15 mouse cellular contexts compared by ENCODE assay signal in the genomic region with DNA sequence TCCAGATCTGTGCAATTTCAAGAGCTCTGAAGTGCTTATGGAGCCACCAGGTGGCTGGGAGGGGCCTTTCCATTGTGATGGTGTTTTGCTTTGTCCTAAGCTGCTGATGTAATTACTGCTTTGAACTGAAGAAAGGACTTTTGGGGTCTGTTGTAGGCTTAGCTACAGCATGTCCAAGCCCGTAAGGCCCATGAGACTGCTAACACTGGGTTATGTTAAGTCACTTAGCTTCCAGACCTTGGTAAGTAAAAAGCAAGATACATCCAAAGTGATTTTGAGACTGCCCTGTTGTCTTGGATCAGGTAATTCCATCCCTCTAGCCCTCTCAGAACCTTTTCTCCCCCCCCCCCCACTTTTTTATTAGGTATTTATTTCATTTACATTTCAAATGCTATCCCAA. TPM values are rescaled to one million over a fixed set of nuclear protein-coding genes. Genes with fewer than 3 reads are reported as not detected.
A peak's percentile ranks its signal among the peaks of the same experiment; 100 is the strongest.
DNase-seq lines count a peak whose midpoint lies in the region; ATAC-seq lines count a peak whose summit lies in the region.
"Not testable (repeated sequence)": the region's sequence is repeated elsewhere in the genome, so short reads cannot be mapped to it uniquely, and the experiment has no call there.
"Had no signal": no experiment of that assay in that cellular context is flagged by ENCODE, and none has a peak within 500 bp of the region (broad histone marks: within the 10 kb centered on the region; RNA-seq: fewer than 3 reads in every experiment).

No protein-coding gene starts in this region.

- peak; percentile 38 for DNase-seq in ES-CJ7 (ENCODE audit: low read depth, low spot score)
- not testable (repeated sequence) for DNase-seq in forebrain, embryonic 10.5 days (ENCODE audit: extremely low spot score, low spot score)

- peak overlapping the region; percentile 74 for H3K9ac ChIP-seq in heart, embryonic 14.5 days (ENCODE audit: low read length)
- H3K9ac ChIP-seq in hindbrain, embryonic 15.5 days; limb, embryonic 12.5 days (replicated peaks); midbrain, embryonic 16.5 days (ENCODE audit: low read depth, low read length): not testable (repeated sequence)
- peak overlapping the region; percentile 78 for H3K9ac ChIP-seq in liver, embryonic 16.5 days (ENCODE audit: low read depth, low read length)

- ATAC-seq in heart, embryonic 14.5 days (ENCODE audit: insufficient number of reproducible peaks, insufficient read depth, low FRiP score, low read depth); limb, embryonic 12.5 days (ENCODE audit: insufficient number of reproducible peaks, insufficient read depth, low FRiP score, low TSS enrichment, low read depth); liver, embryonic 16.5 days (ENCODE audit: low read depth): not testable (repeated sequence)
- peak; percentile 25; the same call in 1 of the 2 replicates for ATAC-seq in hindbrain, embryonic 15.5 days (ENCODE audit: low FRiP score, low read depth)
- peak; percentile 16; the same call in 1 of the 2 replicates for ATAC-seq in midbrain, embryonic 16.5 days

- not testable (repeated sequence) for H3K36me3 ChIP-seq in forebrain, embryonic 10.5 days (replicated peaks); heart, embryonic 14.5 days (ENCODE audit: control insufficient read depth, insufficient read depth, low read length); hindbrain, embryonic 15.5 days; limb, embryonic 12.5 days; liver, embryonic 16.5 days (ENCODE audit: control insufficient read depth, insufficient read depth); midbrain, embryonic 16.5 days (ENCODE audit: control insufficient read depth, insufficient read depth, low read length)

- H3K4me1 ChIP-seq in forebrain, embryonic 10.5 days, result peaks cover 34% of the 10 kb centered on the region
- peaks cover 2 to 13% of the 10 kb centered on the region in 2 experiments; a peak in 3 of 4 replicates for H3K4me1 ChIP-seq in heart, embryonic 14.5 days (ENCODE audit: control insufficient read depth in 2 of 2, insufficient read depth in 2 of 2, low read length in 2 of 2)
- H3K4me1 ChIP-seq in hindbrain, embryonic 15.5 days (replicated peaks), result peaks cover 11% of the 10 kb centered on the region
- peaks cover 12% of the 10 kb centered on the region for H3K4me1 ChIP-seq in limb, embryonic 12.5 days (replicated peaks)
- peaks cover 37% of the 10 kb centered on the region for H3K4me1 ChIP-seq in liver, embryonic 16.5 days (ENCODE audit: control insufficient read depth, low read depth, low read length)
- not testable (repeated sequence) for H3K4me1 ChIP-seq in midbrain, embryonic 16.5 days (ENCODE audit: control insufficient read depth, insufficient read depth, low read length)

- not testable (repeated sequence) for H3K4me3 ChIP-seq in forebrain, embryonic 10.5 days; hindbrain, embryonic 15.5 days; limb, embryonic 12.5 days (replicated peaks); midbrain, embryonic 16.5 days (ENCODE audit: low read depth, low read length)
- H3K4me3 ChIP-seq in heart, embryonic 14.5 days (ENCODE audit: control insufficient read depth in 1 of 2, insufficient read depth in 1 of 2, low read depth in 1 of 2, low read length in 2 of 2), result peak overlapping the region in 1 of 2 experiments; percentile 45; a peak in 2 of 4 replicates
- peak overlapping the region; percentile 67 for H3K4me3 ChIP-seq in liver, embryonic 16.5 days (ENCODE audit: low read depth, low read length)

- 0 out of 2 replicates have a peak overlapping the region, but pooled peaks have one; percentile 40 for H3K27ac ChIP-seq in forebrain, embryonic 10.5 days
- peak overlapping the region; percentile 87 to 97; a peak in 3 of 4 replicates for H3K27ac ChIP-seq in heart, embryonic 14.5 days (replicated peaks in 1 of 2; ENCODE audit: control insufficient read depth in 1 of 2, insufficient read depth in 1 of 2, low read depth in 2 of 2, low read length in 2 of 2)
- not testable (repeated sequence) for H3K27ac ChIP-seq in hindbrain, embryonic 15.5 days (replicated peaks); limb, embryonic 12.5 days; midbrain, embryonic 16.5 days (ENCODE audit: low read length)
- peak overlapping the region; percentile 94 for H3K27ac ChIP-seq in liver, embryonic 16.5 days (ENCODE audit: low read length)

- 39% methylated on average over 1 of the region's 1 CpGs for WGBS in forebrain, embryonic 10.5 days
- WGBS in heart, embryonic 14.5 days, result 40% methylated on average over 1 of the region's 1 CpGs
- WGBS in hindbrain, embryonic 15.5 days, result 65% methylated on average over 1 of the region's 1 CpGs
- whole genome bisulfite sequencing in limb, embryonic 12.5 days, result 69% methylated on average over 1 of the region's 1 CpGs
- WGBS in liver, embryonic 16.5 days (ENCODE audit: insufficient replicate concordance), result 67% methylated on average over 1 of the region's 1 CpGs
- 58% methylated on average over 1 of the region's 1 CpGs for WGBS in midbrain, embryonic 16.5 days

- H3K4me2 ChIP-seq in heart, embryonic 14.5 days (ENCODE audit: low read length), result peak overlapping the region; percentile 62
- H3K4me2 ChIP-seq in hindbrain, embryonic 15.5 days, result peak overlapping the region; percentile 64; the same call in 1 of the 2 replicates
- H3K4me2 ChIP-seq in limb, embryonic 12.5 days, result 0 out of 2 replicates have a peak overlapping the region, but pooled peaks have one; percentile 58
- peak overlapping the region; percentile 58 for H3K4me2 ChIP-seq in liver, embryonic 16.5 days (ENCODE audit: low read depth, low read length)
- H3K4me2 ChIP-seq in midbrain, embryonic 16.5 days (ENCODE audit: low read length), result not testable (repeated sequence)

- H3K27me3 ChIP-seq in forebrain, embryonic 10.5 days (ENCODE audit: poor library complexity, severe bottlenecking); heart, embryonic 14.5 days (ENCODE audit: control insufficient read depth, insufficient read depth, low read length); hindbrain, embryonic 15.5 days; limb, embryonic 12.5 days; liver, embryonic 16.5 days (ENCODE audit: control insufficient read depth, insufficient read depth, low read depth, low read length); midbrain, embryonic 16.5 days (ENCODE audit: control insufficient read depth, insufficient read depth, low read depth, low read length): not testable (repeated sequence)

- not testable (repeated sequence) for H3K9me3 ChIP-seq in forebrain, embryonic 10.5 days; heart, embryonic 14.5 days (ENCODE audit: control insufficient read depth, low read length); hindbrain, embryonic 15.5 days; limb, embryonic 12.5 days; liver, embryonic 16.5 days (replicated peaks; ENCODE audit: control insufficient read depth, low read length); midbrain, embryonic 16.5 days (replicated peaks; ENCODE audit: control insufficient read depth, low read length, poor library complexity, severe bottlenecking)

RNA-seq across cellular contexts. Expression of a gene that starts 1.2 kb away (rescaled TPM):
- 19.6 and 19.9 TPM in 2 replicates for polyA plus RNA-seq in forebrain, embryonic 10.5 days (2016; fragmentation: Nextera tagmentation; extraction: Ambion mirVana)
- polyA plus RNA-seq in heart, embryonic 14.5 days (2014; fragmentation: Nextera tagmentation; extraction: Ambion mirVana), result 69.0 and 69.7 TPM in 2 replicates
- polyA plus RNA-seq in hindbrain, embryonic 15.5 days (2015; fragmentation: Nextera tagmentation; extraction: Ambion mirVana), result 15.6 and 15.9 TPM in 2 replicates
- 17.3 and 20.1 TPM in 2 replicates for polyA plus RNA-seq in limb, embryonic 12.5 days (2016; fragmentation: Nextera tagmentation; extraction: Ambion mirVana)
- 101 and 109 TPM in 2 replicates for polyA plus RNA-seq in liver, embryonic 16.5 days (2015; fragmentation: Nextera tagmentation; extraction: Ambion mirVana)
- 11.2 and 11.3 TPM in 2 replicates for polyA plus RNA-seq in midbrain, embryonic 16.5 days (2015; fragmentation: Nextera tagmentation; extraction: Ambion mirVana)

RNA-seq across cellular contexts. Expression of a gene that starts 25.8 kb away (rescaled TPM):
- polyA plus RNA-seq in forebrain, embryonic 10.5 days (2016; fragmentation: Nextera tagmentation; extraction: Ambion mirVana), result not detected in 2 replicates
- polyA plus RNA-seq in heart, embryonic 14.5 days (2014; fragmentation: Nextera tagmentation; extraction: Ambion mirVana), result 0.59 TPM in 1 of 2 replicates, not detected in the other
- polyA plus RNA-seq in hindbrain, embryonic 15.5 days (2015; fragmentation: Nextera tagmentation; extraction: Ambion mirVana), result not detected in 2 replicates
- not detected in 2 replicates for polyA plus RNA-seq in limb, embryonic 12.5 days (2016; fragmentation: Nextera tagmentation; extraction: Ambion mirVana)
- polyA plus RNA-seq in liver, embryonic 16.5 days (2015; fragmentation: Nextera tagmentation; extraction: Ambion mirVana), result 0.35 and 0.56 TPM in 2 replicates
- not detected in 2 replicates for polyA plus RNA-seq in midbrain, embryonic 16.5 days (2015; fragmentation: Nextera tagmentation; extraction: Ambion mirVana)
- polyA plus RNA-seq: brain, embryonic 14.5 days; embryonic facial prominence, embryonic 15.5 days; forebrain, embryonic 14.5 days; G1E; large intestine, adult 2 months; lung, embryonic 16.5 days had no signal

RNA-seq across cellular contexts. Expression of a gene that starts 27.1 kb away (rescaled TPM):
- 3.4 TPM in 2 replicates for polyA plus RNA-seq in forebrain, embryonic 10.5 days (2016; fragmentation: Nextera tagmentation; extraction: Ambion mirVana)
- polyA plus RNA-seq in heart, embryonic 14.5 days (2014; fragmentation: Nextera tagmentation; extraction: Ambion mirVana), result 3.0 and 6.4 TPM in 2 replicates
- polyA plus RNA-seq in hindbrain, embryonic 15.5 days (2015; fragmentation: Nextera tagmentation; extraction: Ambion mirVana), result 2.3 and 3.5 TPM in 2 replicates
- 3.4 and 4.2 TPM in 2 replicates for polyA plus RNA-seq in limb, embryonic 12.5 days (2016; fragmentation: Nextera tagmentation; extraction: Ambion mirVana)
- 9.7 and 11.0 TPM in 2 replicates for polyA plus RNA-seq in liver, embryonic 16.5 days (2015; fragmentation: Nextera tagmentation; extraction: Ambion mirVana)
- 1.4 and 2.8 TPM in 2 replicates for polyA plus RNA-seq in midbrain, embryonic 16.5 days (2015; fragmentation: Nextera tagmentation; extraction: Ambion mirVana)
- polyA plus RNA-seq: C2C12, G1E had no signal

RNA-seq across cellular contexts. Expression of a gene that starts 28.4 kb away (rescaled TPM):
- not detected in 2 replicates for polyA plus RNA-seq in forebrain, embryonic 10.5 days (2016; fragmentation: Nextera tagmentation; extraction: Ambion mirVana)
- not detected in 2 replicates for polyA plus RNA-seq in heart, embryonic 14.5 days (2014; fragmentation: Nextera tagmentation; extraction: Ambion mirVana)
- polyA plus RNA-seq in hindbrain, embryonic 15.5 days (2015; fragmentation: Nextera tagmentation; extraction: Ambion mirVana), result not detected in 2 replicates
- polyA plus RNA-seq in limb, embryonic 12.5 days (2016; fragmentation: Nextera tagmentation; extraction: Ambion mirVana), result not detected in 2 replicates
- polyA plus RNA-seq in liver, embryonic 16.5 days (2015; fragmentation: Nextera tagmentation; extraction: Ambion mirVana), result not detected in 2 replicates
- not detected in 2 replicates for polyA plus RNA-seq in midbrain, embryonic 16.5 days (2015; fragmentation: Nextera tagmentation; extraction: Ambion mirVana)
- polyA plus RNA-seq: brain, embryonic 14.5 days; C2C12; embryonic facial prominence, embryonic 15.5 days; forebrain, embryonic 14.5 days; G1E; gonadal fat pad, adult 2 months; large intestine, adult 2 months; lung, embryonic 16.5 days had no signal

RNA-seq across cellular contexts. Expression of a gene that starts 31.2 kb away (rescaled TPM):
- not detected in 2 replicates for polyA plus RNA-seq in forebrain, embryonic 10.5 days (2016; fragmentation: Nextera tagmentation; extraction: Ambion mirVana)
- polyA plus RNA-seq in heart, embryonic 14.5 days (2014; fragmentation: Nextera tagmentation; extraction: Ambion mirVana), result 0.12 TPM in 1 of 2 replicates, not detected in the other
- polyA plus RNA-seq in hindbrain, embryonic 15.5 days (2015; fragmentation: Nextera tagmentation; extraction: Ambion mirVana), result not detected in 2 replicates
- polyA plus RNA-seq in limb, embryonic 12.5 days (2016; fragmentation: Nextera tagmentation; extraction: Ambion mirVana), result not detected in 2 replicates
- polyA plus RNA-seq in liver, embryonic 16.5 days (2015; fragmentation: Nextera tagmentation; extraction: Ambion mirVana), result 0.05 and 0.21 TPM in 2 replicates
- polyA plus RNA-seq in midbrain, embryonic 16.5 days (2015; fragmentation: Nextera tagmentation; extraction: Ambion mirVana), result not detected in 2 replicates
- polyA plus RNA-seq: C2C12; forebrain, embryonic 14.5 days; G1E; large intestine, adult 2 months; lung, embryonic 16.5 days had no signal
